Mouse (Mus musculus) 3134 (cell line): ENCODE data around the gene Phtf2.
"Not testable (repeated sequence)": the region's sequence is repeated elsewhere in the genome, so short reads cannot be mapped to it uniquely, and the experiment has no call there.

Experiments used
- DNase-seq: peaks from one replicate; pipeline ENCODE4 v3.0.0-alpha.2; 2011; ENCODE audit warnings: low spot score; ENCODE audit not compliant: insufficient read length; ENCODE audit errors: extremely low read depth

Gene Phtf2

DNA sequence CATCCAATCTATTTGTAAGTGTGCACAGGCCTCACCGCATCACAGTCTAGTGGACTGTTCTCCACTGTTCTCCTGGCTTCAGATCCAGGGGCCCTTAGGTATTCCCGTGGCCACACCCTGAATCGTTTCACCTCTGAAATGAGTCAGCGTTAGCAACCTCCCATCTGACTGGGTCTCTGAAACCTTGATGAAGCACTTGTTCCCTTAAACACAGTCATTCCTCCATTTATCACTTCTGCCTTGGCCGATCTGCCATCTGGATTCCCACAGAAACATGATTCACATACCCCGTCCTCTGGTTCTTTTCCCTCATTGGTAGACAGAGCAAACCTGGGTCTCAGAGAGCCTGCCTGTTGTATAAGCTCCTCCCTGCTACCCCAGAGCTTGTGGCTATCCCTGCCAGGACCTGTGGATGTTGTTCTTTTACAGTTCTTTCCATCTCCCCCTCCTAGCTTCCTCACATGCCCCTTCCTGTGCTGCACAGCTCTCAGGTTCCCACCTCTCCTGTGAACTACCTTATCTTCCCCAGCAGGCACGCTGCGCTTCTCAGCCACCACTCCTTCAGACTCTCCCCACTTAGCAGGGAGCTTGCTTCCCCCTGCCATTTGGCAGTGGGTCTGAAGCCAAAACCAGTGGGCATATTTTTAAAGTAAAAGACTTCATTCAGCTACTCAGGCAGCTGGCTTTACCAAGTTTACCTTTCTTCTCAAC lies 103.5 kb downstream of the Phtf2 start:
- DNase-seq = no peak

GRCm38 (mm10) chr5:20773341-20773740 lies 108.6 kb downstream of the Phtf2 start:
- no peak for DNase-seq

- DNase-seq = no peak
These were observed 116.5 kb downstream of the Phtf2 start for GRCm38 (mm10) chr5:20765365-20765920.

DNA sequence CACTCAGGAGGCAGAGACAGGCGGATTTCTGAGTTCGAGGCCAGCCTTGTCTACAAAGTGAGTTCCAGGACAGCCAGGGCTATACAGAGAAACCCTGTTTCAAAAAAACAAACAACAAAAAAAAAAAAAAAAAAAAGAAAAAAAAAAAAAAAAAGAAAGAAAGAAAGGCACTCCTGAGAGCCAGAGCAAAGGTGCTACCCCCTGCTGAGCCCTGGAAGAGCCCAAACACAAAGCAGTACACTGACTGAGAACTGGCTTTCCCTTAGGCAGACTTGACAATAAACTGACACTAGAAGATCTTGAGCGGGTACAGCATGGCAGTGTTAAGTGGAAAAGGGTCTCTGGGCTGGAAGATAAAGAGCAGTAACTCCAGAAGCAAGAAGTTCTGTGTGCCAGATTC lies 119.5 kb downstream of the Phtf2 start:
- not testable (repeated sequence) for DNase-seq

DNA sequence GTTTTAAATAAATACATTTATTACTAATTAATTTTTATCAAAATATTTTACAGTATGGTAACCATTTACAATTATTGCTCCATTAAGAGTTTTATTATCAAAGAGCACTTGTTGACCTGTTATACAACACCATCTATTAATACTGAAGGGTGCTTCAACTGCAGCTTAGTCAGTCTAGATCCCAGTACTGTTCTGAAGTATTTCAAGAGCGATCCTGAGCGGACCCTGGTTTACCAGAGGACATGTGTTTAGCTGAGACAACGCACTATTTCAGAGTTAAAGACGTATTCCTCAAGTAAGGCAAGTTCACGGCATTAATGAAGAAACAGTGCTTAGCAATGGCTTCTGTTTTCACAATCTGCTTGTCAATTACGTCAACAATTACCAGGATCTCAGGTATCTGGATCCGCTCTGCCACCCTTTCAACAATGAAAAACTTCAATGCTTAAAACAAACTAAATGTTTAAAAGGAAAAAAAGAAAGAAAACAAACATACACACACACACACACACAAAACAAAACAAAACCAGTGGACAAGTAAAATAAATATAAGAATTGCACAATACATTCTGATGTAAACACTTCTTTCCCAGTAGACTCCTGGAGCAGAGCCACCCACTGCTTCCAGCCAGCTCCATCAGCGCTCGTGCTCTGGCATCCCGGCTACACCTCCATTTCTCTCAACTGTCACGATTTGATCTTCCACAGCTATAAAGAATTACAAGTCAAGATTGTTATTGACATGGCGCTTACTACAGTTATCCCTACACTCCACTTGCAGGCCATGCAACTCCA lies 121.4 kb downstream of the Phtf2 start:
- DNase-seq = no peak

GRCm38 (mm10) chr5:20759771-20760170 lies 122.2 kb downstream of the Phtf2 start:
- no peak for DNase-seq

GRCm38 (mm10) chr5:20753963-20754362 lies 128.0 kb downstream of the Phtf2 start:
- DNase-seq = no peak

- DNase-seq = no peak
These were observed 128.8 kb downstream of the Phtf2 start for GRCm38 (mm10) chr5:20753096-20753495.

GRCm38 (mm10) chr5:20751696-20752095 lies 130.2 kb downstream of the Phtf2 start:
- no peak for DNase-seq

- DNase-seq = no peak
These were observed 130.9 kb downstream of the Phtf2 start for GRCm38 (mm10) chr5:20751000-20751399.

- DNase-seq = no peak
These were observed 132.4 kb downstream of the Phtf2 start for GRCm38 (mm10) chr5:20749535-20749934.

DNA sequence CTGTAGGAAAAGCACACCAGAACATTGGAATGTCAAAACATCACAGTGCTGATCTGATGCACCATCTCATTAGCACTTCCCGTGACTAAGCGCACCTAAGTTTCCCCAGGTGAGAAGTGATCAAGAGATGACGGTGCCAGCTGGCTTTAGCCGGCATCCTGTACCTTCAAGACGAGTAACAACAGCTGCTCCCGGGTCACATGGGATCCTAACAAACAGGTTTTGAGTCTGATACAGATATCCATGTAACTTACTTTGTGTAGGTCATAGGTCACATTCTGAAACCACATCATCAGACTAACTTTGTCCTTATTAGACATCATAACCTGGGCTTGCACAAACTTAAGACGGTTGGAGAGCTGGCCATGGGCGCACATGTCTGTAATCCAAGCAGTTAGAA lies 133.1 kb downstream of the Phtf2 start:
- no peak for DNase-seq

DNA sequence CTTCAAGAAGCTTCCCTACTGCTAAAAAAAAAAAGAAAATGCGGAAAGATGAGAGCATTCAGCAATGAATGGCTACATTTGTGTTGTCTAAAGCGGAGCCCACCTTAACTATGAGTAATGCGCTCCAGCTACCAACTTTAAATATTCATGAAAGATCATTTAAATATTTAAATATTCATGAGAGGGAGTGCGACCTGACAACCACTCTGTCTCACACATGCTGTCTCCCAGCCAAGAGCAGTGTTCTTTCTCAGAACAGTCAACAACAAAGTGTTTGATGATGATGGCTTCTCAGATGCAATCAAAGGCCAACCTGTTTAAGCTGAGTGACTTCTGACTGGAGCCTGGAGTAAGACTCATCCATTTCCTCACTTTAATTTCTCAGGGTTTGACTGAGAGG lies 133.8 kb downstream of the Phtf2 start:
- DNase-seq = no peak

DNA sequence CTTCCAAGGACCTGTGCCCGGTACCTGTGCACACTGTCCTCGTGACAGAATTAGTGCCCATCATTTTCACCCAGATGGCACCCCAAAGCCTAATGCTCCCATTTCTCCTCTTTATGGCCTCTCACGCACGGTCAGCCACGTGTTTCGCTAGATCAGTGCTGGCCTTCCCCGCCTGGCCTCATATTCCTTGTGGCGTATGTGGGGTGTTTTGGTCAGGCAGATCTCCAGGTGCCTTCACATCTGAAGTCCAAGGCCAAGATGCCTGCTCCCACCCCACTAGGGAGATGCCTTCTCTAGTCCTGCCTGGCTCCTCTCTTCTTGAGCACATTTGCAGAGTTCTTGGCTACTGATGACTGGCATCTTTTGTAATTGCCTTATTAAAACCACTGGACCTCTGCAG lies 140.0 kb downstream of the Phtf2 start:
- no peak for DNase-seq

DNA sequence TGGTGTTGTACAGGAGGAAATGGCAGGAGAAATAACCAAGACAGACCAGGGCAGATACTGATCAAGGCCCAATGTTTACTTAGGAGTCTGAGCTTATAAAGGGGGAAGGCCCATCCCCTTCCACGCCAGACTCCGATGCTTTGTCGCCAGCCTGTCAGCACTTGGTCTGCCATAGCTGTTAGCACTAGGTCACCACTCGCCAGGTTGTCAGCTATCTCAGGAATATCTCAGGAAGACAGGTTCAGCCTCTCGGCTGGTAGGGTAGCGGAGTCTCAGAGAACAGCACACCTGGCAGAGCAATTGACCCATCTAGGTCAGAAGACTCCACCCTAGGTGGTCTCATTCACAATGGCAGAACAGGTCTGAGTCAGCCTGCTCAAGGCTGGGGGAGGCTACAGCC lies 140.7 kb downstream of the Phtf2 start:
- DNase-seq = no peak

DNA sequence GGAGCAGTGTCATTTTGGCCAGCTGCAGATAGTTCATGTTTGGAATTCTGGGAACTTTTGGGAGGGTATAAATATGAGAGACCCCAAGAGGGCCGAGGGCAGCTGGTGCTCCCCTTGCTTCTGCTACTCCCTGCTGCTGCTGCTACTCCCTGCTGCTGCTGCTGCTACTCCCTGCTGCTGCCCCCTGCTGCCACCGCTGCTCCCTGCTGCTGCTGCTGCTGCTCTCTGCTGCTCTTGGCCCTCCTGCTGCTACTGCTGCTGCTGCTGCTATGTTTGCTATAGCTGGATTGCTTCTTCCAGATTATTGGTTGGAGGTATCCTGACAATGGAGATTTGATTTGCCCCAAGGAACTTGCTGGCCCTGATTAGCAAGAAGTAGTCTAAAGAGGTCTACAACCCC lies 143.1 kb downstream of the Phtf2 start:
- no peak for DNase-seq

- not testable (repeated sequence) for DNase-seq
These were observed 158.7 kb downstream of the Phtf2 start for GRCm38 (mm10) chr5:20723226-20723625.

DNA sequence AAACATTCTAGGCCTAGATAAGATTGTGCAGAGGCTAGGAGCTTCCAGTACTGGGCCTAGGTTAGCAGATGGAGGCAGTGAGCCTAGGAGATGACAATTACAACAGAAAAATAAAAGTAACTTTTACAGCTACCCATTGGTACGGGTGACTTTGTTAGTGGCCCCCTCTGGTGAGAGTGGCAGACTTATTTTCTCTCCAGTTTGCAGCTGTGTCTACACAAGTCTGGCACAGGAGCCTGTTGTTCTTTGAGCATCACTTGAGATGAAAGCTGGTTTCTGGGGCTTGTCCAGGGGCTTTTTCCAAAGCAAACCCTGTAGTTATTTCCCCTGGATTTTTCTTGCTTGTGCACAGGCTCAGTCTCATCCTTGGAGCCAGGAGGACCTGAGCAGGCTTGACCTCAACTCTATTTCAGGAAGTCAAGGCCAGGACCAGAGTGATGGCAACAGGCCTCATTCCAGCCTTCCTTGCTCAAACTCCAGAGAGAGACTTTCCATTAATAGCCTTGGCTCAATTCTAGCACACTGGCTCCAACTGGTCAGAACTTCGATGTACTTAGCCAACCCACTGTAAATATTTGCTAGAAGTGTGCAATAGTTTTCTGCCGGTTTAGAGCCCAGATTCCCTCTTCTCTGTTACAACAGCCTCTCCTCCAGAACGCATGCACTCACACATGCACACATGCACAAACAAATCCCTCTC lies 161.6 kb downstream of the Phtf2 start:
- DNase-seq = no peak

DNA sequence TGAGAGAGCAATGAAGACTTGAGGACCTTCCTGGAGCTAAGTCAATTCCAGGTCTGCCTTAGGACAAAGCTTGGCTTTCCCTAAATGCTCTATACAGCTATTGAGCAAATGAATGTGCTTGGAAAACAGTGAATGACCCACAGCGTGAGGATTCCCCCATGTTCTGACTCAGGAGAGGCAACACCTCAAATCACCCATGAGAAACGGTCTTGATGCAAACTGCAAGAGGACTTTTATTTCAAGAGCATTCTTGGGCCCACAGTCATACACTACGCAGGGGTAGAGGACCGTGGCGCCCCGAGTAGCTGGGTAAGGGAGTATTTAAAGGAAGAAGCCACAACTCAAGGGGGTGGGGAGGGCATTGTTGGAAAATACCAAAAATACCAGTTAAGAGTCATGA lies 165.9 kb downstream of the Phtf2 start:
- DNase-seq = not testable (repeated sequence)

DNA sequence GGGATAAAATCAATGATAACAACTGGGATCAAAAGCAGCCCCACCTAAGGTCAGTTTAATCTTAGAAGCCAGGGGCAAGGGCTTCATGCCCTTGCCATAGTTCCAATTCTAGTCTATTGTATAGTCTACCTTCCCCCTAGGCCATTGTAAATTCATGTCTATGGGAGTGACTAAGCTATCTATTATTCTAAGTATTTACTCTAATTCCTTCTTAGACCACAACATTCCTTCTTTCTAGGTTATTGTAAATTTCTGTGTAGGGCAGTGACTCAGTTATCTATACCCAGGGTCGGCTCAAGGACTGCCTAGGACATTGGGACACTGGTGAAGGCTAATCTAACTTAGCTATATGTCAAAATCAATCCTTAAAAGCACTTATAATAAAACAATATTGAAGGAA lies 167.3 kb downstream of the Phtf2 start:
- not testable (repeated sequence) for DNase-seq

DNA sequence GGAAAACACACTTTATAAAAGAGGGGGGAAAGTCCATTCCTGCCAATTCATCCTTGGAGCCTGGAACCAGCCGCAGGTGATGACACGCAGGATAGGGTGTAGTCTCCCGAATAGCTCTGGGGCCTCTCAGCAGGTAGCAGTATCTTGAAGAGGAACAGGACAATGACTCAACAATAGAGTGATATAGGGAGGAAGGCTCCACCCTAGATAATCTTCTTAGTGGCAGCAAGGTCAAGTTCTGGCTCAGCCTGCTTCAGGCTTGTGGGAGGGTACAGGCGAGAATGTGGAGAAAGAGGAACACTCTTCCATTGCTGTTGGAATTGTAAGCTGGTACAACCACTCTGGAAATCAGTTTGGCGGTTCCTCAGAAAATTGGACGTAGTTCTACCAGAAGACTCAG lies 171.1 kb downstream of the Phtf2 start:
- not testable (repeated sequence) for DNase-seq
